Mouse (Mus musculus) cerebellum, adult 2 months (tissue): ENCODE data around the gene Cdrt4.

ENCODE experiments used
- CTCF ChIP-seq: fragments of 200-500 bp; IDR thresholded peaks from 2 replicates; pipeline ENCODE4 v1.5.1; 2011; ENCODE audit warnings: low read depth, mild to moderate bottlenecking, control low read depth, low read length, moderate library complexity, borderline replicate concordance; ENCODE audit not compliant: insufficient read depth
- POLR2A ChIP-seq: fragments of 200-500 bp; IDR thresholded peaks from 2 replicates; pipeline ENCODE4 v1.6.1; 2011; ENCODE audit warnings: low read length, control low read depth, borderline replicate concordance; ENCODE audit not compliant: insufficient read depth

GRCm38 (mm10) chr11:62983793-62984192 lies 32.8 kb downstream of the Cdrt4 start:
- TF ChIP-seq CTCF (no peak), POLR2A (no peak)
